Mouse (Mus musculus): ENCODE results near the gene H2-M5.
"Not testable (repeated sequence)": the region's sequence is repeated elsewhere in the genome, so short reads cannot be mapped to it uniquely, and the experiment has no call there.

H2-M5 gene

DNA sequence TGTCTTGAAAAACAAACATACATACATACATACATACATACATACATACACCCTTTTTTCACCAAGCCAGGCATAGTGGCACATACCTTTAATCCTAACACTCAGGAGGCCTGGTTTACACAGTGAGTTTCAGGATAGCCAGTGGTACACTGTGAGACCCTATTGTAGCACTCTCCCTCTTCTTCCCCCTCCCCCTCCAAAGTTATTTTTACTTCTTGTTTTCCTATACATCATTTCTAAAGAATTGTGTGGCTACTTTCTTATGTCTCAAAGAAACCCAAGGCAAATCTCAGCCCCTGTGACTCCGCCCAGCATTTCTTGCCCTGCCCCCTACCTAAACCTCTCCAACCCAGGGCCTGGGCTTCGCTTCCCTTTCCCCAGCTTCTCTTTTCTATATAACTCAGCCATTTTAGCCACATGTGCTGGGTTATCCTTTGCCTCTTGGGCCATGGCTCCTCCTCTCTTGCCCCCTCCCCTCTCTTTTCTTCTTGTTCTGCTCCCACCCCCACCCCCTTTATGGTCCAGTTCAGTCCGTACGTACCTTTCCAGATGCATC, 4.5 kb upstream of the H2-M5 start:
- DNase-seq (ENCODE audit: low read depth, low spot score) = no peak

DNA sequence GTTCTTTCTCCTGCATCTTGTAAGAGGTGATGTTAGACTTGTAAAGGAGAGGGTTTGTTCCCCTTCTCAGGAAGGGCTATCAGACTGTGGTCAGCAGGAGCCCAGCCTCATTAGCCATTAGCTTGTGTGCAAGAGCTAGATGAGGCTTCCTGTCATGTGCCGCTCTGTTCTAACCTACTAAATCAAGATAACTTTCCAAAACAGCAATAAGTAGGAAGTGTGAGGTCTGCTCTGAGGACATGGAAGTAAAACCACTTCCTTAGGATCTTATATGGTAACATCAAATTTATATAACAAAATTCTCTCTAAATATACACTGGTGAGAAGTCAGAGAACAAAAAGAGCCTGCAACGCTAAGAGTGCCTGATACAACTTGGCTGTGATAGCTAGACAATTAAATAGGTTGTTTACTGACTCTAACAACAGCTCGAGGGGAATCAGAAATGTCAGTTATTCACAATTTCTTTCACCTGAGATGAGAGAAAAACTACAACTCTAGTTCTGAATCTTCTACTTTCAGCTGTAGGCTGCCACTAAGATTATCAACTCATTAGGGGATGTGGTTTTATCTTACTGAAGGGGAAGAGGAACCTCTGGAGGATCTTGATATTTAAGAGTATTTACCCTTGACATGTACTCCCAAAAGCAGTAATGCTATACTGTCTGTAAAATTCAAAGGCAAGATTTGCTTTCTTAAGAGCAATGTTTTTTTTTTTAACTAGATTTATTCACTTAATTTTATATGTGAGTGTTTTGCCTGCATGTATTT, 3.2 kb upstream of the H2-M5 start:
- no peak for DNase-seq (ENCODE audit: low read depth, low spot score)

DNA sequence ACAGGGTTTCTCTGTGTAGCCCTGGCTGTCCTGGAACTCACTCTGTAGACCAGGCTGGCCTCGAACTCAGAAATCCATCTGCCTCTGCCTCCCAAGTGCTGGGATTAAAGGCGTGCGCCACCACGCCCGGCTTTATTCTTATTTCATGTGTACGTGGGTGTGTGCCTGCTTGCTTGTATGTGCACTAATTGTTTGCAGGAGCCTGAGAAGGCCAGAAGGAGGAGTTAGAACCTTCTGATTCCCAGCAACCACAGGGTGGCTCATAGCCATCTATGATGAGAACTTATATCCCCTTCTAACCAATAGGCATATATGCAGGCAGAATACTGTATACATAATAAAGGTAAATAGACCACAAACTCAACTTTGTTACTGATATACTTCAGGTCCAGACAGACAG, 1.3 kb upstream of the H2-M5 start:
- DNase-seq (ENCODE audit: low read depth, low spot score) = not testable (repeated sequence)

DNA sequence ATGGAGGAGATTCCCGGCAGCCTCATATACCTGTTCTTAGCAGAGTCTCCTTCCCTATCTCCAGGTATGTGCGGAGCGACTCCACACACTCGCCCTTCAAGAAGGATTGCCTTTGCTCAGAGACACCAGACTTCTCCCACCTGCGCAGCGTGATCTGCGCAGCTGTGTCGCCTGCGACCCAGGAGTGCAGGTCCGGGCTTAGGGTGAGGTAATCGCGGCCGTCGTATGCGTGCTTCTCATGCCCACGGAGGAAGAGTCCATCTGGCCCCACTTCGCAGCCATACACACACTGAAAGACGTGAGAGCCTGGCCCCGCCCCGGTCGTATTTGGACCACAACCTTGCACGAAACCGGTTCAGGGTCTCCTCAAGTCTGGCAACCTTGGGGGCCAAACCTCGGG, 862 bp downstream of the H2-M5 start:
- no peak for DNase-seq (ENCODE audit: low read depth, low spot score)

DNA sequence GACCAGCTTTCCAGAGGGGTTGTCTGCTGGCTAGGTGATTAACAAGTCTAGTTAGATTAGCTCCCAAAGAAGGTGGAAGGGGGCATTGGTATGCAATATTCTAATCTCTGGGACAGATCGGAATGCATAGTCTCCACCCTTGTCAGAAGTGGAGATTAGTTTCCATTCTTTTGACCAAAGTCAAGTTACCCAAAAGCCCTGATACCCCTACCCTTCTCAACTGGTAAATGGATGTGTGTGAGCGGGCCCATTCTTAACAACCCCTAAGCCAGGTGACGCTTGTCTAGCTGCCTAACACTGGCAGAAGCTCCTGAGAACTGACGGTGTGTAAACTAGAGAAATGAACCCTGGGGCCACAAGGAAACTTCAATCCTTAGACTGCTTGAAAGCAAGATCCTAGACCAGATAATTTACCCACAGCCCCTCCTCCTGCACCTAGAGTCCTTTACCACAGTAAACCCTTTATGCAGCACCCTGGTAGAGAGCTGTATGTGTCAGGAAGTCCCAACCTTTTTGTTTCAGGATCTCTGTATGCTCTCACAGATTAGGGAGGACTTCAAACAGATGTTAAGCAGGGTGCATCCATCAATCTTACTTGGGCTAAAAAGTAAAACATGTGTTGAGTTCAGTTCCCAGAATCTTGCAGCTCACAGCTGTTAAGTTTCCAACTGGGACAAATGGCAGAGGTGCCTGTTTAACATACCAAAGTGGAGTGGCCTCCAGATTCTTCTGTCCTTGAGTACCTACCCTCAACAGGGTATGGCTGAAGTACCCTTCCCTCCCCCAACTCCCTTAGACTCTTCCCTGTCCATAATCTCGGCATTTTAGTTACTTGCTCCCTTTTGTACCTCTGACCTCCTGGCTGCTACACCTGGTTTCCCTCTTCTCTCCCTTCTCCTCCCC, 6.8 kb downstream of the H2-M5 start:
- DNase-seq (ENCODE audit: low read depth, low spot score) = no peak

DNA sequence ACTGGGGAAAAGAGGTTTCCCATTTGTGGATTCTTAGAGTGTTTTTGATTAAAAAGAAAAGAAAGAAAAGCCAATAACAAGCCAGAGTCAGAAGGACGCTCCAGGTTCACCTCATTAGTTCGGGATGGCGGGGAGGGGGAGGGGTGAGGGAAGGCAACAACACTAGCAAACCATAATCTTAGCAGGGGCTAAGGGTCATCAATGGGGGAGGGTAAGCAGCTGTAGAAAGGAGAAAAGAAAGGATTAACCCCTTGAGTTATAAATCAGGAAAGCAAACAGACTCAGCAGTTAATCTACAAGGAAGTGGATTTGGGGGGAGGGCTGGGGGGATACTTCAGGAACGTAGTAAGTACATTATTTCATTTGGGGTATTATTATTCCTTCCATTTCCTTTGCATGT, 7.5 kb downstream of the H2-M5 start:
- no peak for DNase-seq (ENCODE audit: low read depth, low spot score)

DNA sequence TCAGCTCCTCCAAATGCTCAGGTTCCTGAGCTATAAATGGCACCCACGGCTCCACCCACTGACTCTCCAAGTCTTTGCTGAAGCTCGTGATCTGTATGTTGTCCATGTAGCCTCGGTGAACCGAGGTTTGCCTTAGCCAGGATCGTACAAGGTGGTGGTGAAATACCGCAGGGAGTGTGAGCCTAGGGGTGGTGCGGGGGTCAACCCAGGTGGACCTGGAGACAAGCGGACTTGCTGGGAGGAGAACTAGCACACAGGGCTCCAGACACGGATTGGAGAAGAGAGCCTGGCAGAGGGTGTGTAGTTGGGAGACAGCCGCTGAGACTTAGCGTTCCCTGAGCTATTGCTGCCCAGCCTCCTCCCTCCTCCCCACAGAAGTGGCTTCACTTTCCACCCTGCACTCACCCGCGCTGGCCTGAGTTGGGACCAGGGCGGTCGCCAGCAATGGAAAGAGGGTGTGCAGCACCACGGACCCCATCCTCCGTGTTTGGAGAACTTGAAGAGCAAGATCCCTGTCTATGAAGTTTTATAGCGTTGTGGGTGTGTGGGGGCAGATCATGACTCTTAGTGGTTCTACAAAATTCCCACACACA, 8.0 kb downstream of the H2-M5 start, which contains the start of gene 2410137M14Rik:
TSS of gene 2410137M14Rik (minus strand) at position 17 of the 593 bp plus-strand sequence.
- no peak for DNase-seq (ENCODE audit: low read depth, low spot score)

DNA sequence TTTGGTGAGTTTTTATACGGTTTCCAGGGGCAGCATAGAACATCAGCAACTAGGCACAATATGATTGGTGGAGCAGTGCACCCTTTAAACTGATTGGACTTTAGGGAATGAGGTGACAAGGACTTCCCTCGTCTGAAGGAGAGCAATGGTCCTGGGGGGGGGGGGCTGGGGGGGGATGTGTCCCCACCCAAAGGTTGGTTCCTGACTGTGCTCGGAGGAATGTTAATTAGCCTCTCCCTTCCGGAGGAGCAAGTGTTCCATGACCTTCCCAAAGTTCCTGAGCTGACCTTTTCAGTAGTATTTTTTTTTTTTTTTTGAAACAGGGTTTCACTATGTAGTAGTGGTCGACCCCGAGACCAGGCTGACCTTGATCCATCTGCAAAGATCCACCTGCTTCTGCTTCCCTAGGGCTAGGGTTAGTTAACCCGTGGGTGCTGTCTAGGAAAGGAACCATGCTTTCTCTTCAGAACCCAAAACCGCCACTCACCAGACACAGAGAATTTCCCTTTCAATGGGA, 16.0 kb downstream of the H2-M5 start:
- DNase-seq (ENCODE audit: low read depth, low spot score) = no peak

DNA sequence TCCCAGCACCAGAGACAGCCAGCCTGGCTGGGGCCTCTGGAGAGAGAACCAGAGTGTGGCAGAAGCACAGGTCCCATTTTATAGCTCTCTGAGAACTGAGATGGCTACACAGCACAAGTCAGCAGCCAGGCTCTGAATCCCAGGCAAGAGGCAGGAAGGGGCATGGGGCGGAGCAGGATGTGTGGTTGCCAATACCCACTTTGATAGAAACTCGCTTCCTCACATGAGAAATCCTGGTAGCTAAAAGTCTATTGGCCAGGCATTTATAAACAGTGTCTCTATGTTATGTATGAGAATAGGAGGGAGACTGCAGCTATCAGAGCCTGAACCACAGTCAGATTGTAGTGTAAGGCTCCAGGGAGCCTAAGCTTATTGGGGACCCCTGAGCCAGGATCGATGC, 16.5 kb downstream of the H2-M5 start:
- DNase-seq (ENCODE audit: low read depth, low spot score) = no peak

DNA sequence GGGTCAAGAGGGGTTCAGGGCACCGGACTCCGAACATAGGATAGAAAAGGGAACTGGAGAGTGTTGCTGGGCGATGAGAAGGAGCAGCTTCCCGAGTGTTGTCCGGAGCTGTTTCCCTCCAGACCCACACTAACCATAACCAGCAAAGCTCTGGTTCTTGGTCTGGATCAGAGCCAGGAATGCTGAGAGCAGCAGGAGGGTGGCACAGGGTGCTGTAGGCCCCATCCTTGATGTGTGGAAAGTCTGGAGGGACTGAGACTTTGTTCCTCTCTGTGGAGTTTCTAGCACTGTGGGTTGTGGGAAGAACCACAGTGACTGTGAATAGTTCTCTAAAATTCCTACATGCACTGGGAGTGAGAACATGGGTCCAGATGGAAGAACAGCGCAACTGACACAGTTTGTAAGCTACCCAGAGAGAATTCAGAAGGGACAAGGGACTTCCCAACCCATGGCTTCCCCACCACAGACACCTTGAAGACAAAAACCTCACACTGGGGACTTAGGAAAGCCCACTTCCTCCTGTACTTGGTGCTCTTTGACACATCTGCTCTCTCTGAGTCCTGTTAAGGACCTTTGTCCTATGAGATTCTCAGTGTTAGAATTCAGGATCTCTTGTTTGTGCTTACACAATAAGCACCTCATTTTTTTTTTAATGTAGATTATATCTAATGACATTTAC, 18.0 kb downstream of the H2-M5 start:
- DNase-seq (ENCODE audit: low read depth, low spot score) = no peak

DNA sequence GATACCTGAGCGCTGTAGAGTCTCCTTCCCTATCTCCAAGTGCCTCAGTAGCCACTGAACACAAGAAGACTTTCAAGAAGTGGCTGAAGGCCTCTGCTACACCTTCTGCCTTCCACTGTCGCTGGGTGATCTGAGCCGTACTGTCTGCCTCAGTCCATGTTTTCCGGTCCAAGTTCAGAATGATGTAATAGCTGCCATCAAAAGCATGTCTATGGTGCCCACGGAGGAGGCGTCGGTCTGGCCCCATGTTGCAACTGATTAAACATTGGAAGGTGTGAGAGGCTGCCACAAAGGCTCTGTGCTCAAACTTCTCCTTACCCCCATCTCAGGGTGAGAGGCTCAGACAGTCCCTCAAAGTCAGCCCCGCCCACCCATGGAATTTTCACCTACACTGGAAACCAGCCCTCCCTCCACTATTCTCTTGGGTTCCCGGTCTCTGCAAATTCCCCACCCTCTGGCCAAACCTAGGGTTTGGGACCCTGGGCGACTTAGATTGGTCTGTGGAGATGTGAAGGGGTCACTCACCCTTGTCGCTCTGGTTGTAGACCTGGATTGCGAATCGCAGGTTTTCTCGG, 18.9 kb downstream of the H2-M5 start:
- no peak for DNase-seq (ENCODE audit: low read depth, low spot score)

DNA sequence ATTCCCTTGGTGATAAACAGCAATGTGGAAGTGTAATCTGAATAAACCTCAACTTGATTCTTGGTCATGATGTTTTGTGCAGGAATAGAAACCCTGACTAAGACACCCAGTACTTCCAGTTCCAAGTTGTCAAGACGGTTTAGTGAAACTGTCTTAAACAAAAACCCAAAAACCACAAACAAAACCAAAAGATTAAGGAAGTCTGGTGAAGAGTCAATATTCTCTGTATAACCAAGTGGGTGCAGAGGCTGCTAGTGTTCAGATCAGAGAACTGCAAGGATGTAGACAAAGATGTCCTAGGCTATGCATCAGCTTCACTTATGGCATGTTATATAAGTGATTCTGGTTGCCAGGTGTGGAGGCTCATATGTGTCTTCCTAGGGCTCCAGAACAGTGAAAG, 22.5 kb downstream of the H2-M5 start:
- DNase-seq (ENCODE audit: low read depth, low spot score) = no peak

DNA sequence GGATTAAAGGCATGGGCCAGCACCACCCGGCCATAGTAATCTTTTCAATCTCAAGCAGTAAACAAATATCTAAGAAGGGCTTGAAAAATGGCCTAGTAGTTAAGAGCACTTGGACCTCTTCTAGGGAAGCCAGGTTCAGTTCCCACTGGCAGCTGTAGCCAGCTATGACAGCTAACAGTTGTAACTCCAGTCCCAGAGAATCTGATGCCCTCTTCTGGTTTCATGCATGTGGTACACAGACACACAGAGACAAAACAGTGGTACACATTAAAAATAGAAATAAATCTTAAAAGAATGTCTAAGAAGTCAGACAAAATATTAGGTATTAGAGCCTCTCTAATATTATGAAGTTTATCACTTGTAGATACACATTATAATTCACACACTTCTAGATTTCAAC, 28.2 kb downstream of the H2-M5 start:
- DNase-seq (ENCODE audit: low read depth, low spot score) = peak; percentile 56

DNA sequence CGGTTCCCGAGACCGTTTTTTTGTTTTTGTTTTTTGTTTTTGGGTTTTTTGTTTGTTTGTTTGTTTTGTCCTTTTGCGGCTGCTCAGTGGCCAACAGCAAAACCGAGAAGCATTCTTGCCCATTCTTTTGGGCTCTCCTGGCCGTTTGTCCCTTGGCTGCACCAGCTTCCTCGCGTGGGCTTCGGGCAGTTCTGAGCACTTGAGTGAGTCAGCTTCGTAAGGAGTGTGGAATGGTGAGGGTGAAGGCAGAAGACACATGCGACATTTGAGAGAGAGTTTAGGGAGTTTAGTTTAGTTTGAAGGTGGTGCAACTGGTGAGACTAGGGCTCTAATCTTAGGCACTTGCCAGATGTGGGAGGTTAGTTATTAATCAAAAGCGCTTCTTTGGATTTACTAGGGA, 30.5 kb downstream of the H2-M5 start:
- DNase-seq (ENCODE audit: low read depth, low spot score) = peak; percentile 43

DNA sequence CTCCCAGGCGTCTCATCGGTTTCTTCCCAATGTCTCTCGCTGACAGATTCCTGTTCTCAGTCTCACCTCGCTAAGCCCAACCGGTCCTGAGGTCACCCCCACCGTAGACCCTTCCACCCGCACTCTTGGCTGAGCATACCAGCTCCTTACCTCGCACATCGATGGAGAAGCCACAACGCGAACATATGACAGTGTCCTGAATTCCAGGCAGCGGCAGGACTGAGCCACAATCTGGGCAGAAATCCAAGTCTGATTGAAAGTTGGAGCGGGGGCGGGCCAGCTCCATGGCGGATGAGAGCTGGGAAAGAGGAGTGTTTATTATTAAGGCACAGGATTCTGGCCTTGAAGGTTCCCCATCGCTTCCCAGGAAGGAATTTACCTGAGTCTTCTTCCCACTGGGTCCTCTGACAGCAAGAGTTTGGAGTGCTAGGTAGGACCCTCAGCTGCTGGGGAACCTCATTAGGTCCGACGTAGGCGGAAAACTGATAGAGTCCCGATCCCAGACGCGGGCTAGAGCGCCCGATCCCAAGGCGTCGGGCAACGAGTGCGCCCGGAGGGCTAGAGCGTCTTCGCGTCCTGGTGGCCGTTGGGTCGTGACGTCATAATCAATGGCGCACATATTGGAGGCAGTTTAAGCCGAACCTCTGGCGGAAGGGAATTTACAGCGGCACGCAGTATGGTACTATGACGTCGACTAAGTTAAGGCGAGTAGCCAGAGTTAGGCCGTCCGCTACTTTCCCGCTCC, 31.2 kb downstream of the H2-M5 start, which contains the start of the genes Znrd1 and Znrd1as:
TSS of gene Znrd1 (minus strand) at position 561 of the 745 bp plus-strand sequence.
TSS of gene Znrd1as (plus strand) at position 594 of the 745 bp plus-strand sequence.
- peak; percentile 98 for DNase-seq (ENCODE audit: low read depth, low spot score)

DNA sequence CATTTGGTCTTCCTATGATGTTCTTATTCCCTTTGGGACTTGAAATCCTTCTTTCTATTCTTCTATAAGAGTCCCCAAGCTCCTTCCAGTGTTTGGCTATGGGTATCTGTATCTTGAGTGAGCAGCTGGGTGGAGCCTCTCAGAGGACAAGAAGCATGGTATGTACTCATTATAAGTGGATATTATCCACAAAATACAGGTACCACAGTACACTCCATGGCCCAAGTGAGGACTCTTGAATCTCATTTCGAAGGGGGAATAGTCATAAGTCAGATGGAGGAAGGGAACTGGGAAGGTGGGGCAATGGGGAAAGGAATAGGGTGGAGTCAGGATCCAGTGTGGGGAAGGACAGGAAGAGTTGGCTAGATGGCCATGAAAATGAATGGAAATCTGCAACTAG, 36.3 kb downstream of the H2-M5 start:
- DNase-seq (ENCODE audit: low read depth, low spot score) = no peak

DNA sequence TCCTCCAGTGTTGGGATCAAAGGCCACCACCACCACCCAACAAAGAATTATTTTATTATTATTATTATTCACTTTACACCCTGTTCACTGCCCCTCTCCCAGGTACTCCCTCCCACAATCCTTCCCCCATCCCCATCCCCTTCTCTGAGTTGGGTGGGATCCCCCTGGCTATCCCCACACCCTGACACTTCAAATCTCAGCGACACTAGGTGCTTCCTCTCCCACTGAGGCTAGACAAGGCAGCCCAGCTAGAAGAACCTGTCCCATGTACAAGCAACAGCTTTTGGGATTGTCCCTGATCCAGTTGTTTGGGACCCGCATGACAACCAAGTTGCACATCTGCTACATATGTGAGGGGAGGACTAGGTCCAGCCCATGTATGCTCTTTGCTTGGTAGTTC, 36.7 kb downstream of the H2-M5 start:
- DNase-seq (ENCODE audit: low read depth, low spot score) = no peak

DNA sequence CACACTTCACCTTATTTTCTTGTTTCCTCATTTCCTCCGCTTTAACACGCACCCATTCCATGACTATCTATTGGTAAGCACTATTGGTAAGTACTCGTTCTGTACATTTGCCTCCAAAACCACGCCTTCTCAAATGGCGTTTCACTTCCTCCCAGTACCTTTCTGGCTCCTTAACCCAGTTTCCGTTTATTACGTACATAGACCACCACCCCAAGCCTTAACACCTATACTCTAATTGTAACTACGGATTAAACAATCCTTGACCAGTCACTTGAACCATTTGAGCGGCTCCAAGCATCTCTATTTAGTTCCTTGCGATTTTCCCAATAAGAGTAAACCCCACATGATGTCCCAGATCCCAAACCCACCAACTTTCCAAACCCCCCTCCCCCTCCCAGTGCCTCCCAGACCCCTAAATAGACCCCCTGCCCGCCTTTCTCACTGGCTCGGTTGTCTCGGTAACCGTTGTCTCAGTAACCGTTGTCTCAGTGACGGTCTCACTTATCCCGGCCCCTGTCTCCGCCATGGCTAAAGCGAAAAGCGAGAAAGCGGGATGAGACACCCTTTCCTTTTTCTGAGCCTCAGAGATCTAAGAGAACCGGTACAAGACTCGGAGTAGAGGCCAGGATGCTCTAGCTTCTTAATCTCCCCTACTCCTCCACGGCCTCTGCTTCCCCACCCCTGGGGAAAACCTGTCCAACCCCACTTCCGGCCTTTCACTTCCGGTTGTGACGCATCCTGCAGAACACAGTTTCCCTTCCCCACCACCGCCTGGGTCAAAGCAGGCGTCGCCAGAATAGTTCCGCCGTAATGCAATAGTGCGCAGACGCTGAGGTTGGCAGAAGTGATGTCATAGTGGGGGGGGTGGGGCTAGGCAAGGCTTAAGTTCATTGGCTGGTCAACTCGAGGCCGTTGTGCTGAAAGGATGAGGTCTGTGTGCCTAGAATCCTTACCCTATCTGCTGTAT, 38.1 kb downstream of the H2-M5 start, which contains the start of gene Ppp1r11:
TSS of gene Ppp1r11 (minus strand) at position 761 of the 967 bp plus-strand sequence.
- peak; percentile 99 for DNase-seq (ENCODE audit: low read depth, low spot score)

DNA sequence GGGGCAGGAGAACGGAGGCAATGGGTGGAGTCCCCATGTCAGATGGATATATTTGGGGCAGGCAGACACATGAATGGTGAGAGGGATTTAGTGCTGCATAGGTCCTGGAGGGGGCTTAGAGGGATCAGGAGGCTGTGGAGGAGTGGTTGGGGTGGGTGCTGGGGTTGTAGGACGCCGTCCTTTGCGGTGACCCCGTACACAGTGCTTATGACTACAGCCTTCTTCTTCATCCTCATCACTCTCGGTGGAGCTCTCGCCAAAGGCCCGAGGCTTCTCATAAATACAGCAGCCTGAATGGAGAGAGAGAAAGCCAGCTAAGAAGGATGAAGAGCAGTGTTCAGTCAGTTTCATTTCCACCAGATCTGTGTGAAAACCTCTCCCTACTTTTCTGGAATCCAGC, 40.1 kb downstream of the H2-M5 start:
- DNase-seq (ENCODE audit: low read depth, low spot score) = no peak

All from 3T3-L1 (cell line).